Mouse (Mus musculus): ENCODE measurements around the gene Muc13. TPM values are rescaled to one million over a fixed set of nuclear protein-coding genes. Genes with fewer than 3 reads are reported as not detected.

Muc13 gene
- polyA plus RNA-seq, 1 experiment from 2014 or later = not detected

DNA sequence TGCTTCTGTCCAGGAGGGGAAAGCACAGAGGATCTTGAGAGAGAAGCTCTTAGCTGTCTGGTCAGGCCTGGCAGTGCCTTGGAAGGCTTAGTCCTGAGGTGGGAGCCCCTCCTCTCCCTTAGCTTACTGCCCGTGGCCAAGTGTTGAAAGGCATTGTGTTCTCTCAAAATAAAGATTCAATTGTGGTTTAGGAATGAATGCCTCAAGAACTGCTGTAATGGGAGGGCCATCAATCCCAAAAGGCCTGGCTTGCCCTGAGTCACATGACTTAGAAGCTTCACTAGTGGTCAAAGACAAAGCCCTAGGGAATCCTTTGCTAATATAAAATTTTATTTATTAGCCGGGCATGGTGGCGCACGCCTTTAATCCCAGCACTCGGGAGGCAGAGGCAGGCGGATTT, 30.8 kb downstream of the Muc13 start:
- ATAC-seq (no peak), DNase-seq (ENCODE audit: low read depth, low spot score) (no peak)
- no peak for TF ChIP-seq CTCF (IDR thresholded peaks at IDR 0.05)
- H3K27me3 ChIP-seq = no peaks in the 10 kb centered on the region
- CTCF ChIA-PET = interaction anchor here (0.8 to 1.1 kb wide), 2 partner anchors 125 to 164 kb away, joined by 3 read pairs; no protein-coding TSS in a partner anchor
- in situ Hi-C loops (cut with MboI; ENCODE audit: low pct_unique_long_range_greater_than_20kb) = loop anchor here (5.0 kb wide), 3 partner anchors 128 to 293 kb away; no protein-coding TSS in a partner anchor
- POLR2A ChIA-PET = interaction anchor here (0.7 kb wide), 1 partner anchor 316 kb away, joined by 4 read pairs; no protein-coding TSS in a partner anchor

DNA sequence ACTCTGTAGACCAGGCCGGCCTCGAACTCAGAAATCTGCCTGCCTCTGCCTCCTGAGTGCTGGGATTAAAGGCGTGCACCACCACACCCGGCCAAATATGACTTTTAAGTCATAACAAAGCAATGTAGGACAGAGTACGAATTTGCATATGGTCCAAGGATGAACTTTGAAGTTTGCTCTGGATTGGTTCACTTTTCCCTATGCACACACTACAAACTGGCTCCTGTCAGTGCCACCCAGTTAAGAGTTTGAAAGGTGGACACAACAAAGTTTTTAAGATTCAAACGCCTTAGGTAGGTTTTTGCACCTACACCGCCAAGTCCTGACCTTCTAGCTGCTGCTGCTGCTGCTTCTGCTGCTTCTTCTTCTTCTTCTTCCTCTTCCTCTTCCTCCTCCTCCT, 34.7 kb downstream of the Muc13 start:
- in situ Hi-C loops (cut with MboI; ENCODE audit: low pct_unique_long_range_greater_than_20kb) = no loop called here
- POLR2A ChIA-PET = no interaction called here
- CTCF ChIA-PET = interaction anchor here (0.7 kb wide), 1 partner anchor 123 kb away, joined by 3 read pairs; no protein-coding TSS in a partner anchor
- DNase-seq (ENCODE audit: low read depth, low spot score) (no peak), ATAC-seq (no peak)
- H3K27me3 ChIP-seq = no peaks in the 10 kb centered on the region
- TF ChIP-seq CTCF (IDR thresholded peaks at IDR 0.05) = no peak

DNA sequence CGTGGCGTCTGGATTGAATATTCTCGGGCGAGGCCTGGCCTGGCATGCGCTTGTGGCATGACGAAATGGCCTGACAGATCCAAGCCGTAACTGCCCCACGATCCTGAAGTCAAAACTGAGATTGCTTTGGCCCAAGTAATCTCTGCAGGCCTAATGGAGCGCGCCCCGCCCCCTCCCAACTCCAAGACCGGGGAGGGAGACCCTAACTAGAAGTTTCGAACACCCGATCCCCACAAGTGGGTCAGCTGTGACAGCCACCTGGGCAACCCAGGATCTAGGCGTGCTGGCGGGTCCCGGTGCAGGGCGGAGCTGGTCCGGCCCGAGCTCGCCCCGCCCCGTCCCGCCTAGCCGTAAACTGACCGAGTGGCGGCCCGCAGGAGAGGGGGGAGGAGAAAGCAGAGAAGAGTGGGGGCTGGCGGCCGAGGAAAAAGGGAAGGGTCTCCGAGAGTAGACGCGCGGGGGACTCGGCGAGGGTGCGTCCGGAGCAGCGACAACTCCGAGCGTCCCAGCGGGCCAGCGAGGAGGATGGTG, 35.5 kb downstream of the Muc13 start, which contains the start of gene Itgb5:
Gene Itgb5, plus strand, starts transcription at position 365 of the 531 bp plus-strand sequence.
- no peak for TF ChIP-seq CTCF (IDR thresholded peaks at IDR 0.05)
- ATAC-seq (peak; percentile 68), DNase-seq (ENCODE audit: low read depth, low spot score) (no peak)
- no peaks in the 10 kb centered on the region for H3K27me3 ChIP-seq
- CTCF ChIA-PET = interaction anchor here (0.7 kb wide), 1 partner anchor 122 kb away, joined by 3 read pairs; no protein-coding TSS in a partner anchor
- in situ Hi-C loops (cut with MboI; ENCODE audit: low pct_unique_long_range_greater_than_20kb) = no loop called here
- POLR2A ChIA-PET = interaction anchor here (0.6 to 1.3 kb wide), 2 partner anchors 61 to 1222 kb away, joined by 3 to 4 read pairs; no protein-coding TSS in a partner anchor

DNA sequence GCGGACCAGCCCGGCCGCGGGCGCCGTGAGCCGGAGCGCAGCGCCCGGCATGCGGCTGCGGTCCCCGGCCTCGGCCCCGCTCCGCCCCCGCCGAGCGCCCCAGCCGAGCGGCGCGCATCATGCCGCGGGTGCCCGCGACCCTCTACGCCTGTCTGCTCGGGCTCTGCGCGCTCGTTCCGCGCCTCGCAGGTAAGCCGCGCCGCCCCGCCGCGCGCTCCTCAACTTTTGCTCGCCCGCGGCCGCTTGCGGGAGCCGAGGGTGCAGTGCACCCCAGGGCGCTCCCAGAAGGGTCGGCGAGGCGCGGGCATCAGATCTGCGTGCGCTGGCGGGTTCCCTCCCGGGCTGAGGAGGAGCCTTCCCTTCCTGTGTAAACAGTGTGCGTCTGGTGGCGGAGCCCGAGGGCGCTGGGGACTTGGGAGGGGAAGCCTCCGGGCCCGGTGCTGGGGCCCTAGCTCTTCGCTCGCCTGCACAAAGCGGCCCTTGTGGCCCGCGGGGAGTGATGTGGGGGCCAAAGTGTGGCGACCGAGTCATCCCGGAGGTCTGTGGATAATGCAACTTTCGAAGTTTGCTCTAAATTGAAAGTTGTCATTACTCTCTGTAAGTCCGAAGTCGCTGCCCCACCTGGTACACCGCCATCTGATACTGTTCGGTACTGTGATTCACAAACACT, 36.1 kb downstream of the Muc13 start:
- DNase-seq (ENCODE audit: low read depth, low spot score) (no peak), ATAC-seq (peak; percentile 45)
- CTCF ChIA-PET = no interaction called here
- H3K27me3 ChIP-seq = no peaks in the 10 kb centered on the region
- TF ChIP-seq CTCF (IDR thresholded peaks at IDR 0.05) = no peak
- in situ Hi-C loops (cut with MboI; ENCODE audit: low pct_unique_long_range_greater_than_20kb) = loop anchor here (5.0 kb wide), 1 partner anchor 42 kb away; no protein-coding TSS in a partner anchor
- POLR2A ChIA-PET = interaction anchor here (0.6 to 1.3 kb wide), 3 partner anchors 32 to 1223 kb away, joined by 3 to 6 read pairs (median 4); no protein-coding TSS in a partner anchor

DNA sequence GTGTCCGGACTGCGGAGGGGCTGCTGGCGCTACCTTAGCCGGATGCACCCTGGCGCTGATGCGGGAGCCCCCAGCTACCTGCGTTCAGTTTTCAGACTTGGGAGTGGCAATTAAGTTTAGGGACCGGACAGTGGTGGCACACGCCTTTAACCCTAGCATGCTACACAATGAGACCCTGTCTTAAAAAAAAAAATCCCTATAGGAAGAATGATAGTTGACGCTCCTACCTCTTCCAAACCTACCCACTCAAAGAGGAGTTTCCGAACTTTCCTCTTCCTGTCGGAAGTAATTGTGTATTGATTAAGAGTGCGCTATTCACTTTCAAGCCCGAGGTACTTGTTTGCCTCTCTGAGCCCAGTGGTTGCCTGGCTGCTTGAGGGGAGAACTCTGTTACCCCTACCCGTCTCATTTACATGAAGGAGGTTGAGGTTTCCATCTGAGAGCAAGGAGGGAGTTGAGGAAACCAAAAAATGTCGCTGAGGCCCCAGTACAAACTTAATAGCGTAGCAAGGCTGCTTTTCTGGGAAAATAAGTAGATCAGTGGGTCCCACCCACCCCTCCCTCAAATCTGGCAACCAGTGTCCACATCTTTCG, 36.8 kb downstream of the Muc13 start:
- TF ChIP-seq CTCF (IDR thresholded peaks at IDR 0.05) = no peak
- DNase-seq (ENCODE audit: low read depth, low spot score) (no peak), ATAC-seq (no peak)
- ChIA-PET POLR2A (interaction anchor here (1.1 to 1.3 kb wide), 2 partner anchors 31 to 60 kb away, joined by 3 to 6 read pairs; no protein-coding TSS in a partner anchor), CTCF (no interaction called here)
- H3K27me3 ChIP-seq = no peaks in the 10 kb centered on the region
- in situ Hi-C loops (cut with MboI; ENCODE audit: low pct_unique_long_range_greater_than_20kb) = loop anchor here (5.0 kb wide), 1 partner anchor 42 kb away; no protein-coding TSS in a partner anchor

DNA sequence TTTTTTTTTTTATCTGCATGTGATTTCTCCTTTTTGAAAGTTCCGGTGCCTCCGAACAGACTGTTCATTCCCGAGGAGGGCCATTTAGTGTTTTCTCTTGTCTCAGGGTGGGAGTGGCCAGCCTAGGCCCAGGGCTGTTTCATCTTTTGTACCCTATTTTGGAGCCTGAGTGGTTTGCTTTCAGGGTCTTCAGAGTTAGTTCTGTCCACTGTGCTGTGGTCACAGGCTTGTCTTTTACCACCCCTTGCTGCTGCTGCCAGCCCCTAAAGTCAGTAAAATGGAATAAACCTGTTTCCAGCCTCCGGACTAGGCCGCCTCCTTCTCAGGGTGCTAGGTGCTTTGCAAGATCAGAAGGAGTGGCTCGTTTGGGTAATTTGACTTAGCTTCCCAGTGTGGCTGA, 38.2 kb downstream of the Muc13 start:
- DNase-seq (ENCODE audit: low read depth, low spot score) = no peak
- POLR2A ChIA-PET = interaction anchor here (1.6 kb wide), 1 partner anchor 9 kb away, joined by 4 read pairs; no protein-coding TSS in a partner anchor
- in situ Hi-C loops (cut with MboI; ENCODE audit: low pct_unique_long_range_greater_than_20kb) = loop anchor here (5.0 kb wide), 1 partner anchor 40 kb away; no protein-coding TSS in a partner anchor
- CTCF ChIA-PET = no interaction called here
- H3K27me3 ChIP-seq = no peaks in the 10 kb centered on the region
- no peak for TF ChIP-seq CTCF (IDR thresholded peaks at IDR 0.05)
- ATAC-seq = no peak

DNA sequence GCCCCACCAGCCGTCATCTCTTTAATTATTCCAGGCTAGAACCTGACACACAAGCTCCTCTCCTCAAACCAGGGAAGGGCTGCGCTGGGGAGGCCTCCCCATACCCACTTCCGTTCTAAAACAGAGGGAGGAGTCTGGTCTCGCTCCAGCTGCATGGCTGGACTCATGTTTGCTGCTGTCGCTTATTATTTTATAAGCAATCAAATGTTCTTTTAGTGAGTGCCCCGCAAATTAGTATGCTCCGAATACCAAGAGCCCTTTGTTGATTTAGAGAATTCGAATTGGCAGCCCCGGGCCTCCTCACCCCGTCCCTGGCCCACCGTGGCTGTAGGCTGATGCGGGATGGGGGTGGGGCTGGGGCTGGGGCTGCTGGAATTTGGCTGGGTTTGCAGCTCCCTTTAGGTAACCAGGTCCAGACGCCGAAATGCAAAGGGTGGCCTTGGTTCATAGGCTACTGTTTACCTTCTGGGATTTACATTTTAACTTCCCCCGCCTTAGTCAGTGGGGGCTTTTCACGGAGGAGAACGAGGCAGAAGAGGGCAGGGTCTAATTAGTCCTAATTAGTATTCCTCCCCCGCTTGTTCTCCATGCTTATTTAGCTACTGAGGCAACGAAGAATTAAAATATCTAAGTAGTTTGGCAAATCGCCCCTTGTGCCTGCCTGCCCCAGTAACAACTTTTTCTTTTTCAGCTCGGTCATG, 39.0 kb downstream of the Muc13 start:
- in situ Hi-C loops (cut with MboI; ENCODE audit: low pct_unique_long_range_greater_than_20kb) = loop anchor here (5.0 kb wide), 1 partner anchor 39 kb away; no protein-coding TSS in a partner anchor
- ChIA-PET POLR2A (interaction anchor here (0.9 to 1.6 kb wide), 2 partner anchors 9 to 38 kb away, joined by 3 to 4 read pairs; no protein-coding TSS in a partner anchor), CTCF (interaction anchor here (1.0 to 1.6 kb wide), 3 partner anchors 22 to 121 kb away, joined by 3 to 4 read pairs (median 3); no protein-coding TSS in a partner anchor)
- no peak for TF ChIP-seq CTCF (IDR thresholded peaks at IDR 0.05)
- H3K27me3 ChIP-seq = no peaks in the 10 kb centered on the region
- DNase-seq (ENCODE audit: low read depth, low spot score) = no peak
- ATAC-seq = no peak

DNA sequence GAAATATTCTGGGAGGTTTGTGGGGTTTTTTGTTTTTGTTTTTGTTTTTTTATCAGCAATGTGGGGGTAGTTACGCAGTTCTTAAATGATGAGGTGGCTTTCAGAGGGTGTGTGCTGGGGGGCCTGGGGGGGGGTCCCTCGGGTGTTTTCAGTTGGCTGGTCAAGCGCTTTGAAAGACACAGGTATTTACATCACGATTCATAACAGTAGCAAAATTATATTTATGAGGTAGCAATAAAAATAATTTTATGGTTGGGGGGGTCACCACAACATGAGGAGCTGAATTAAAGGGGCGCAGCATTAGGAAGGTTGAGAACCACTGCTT, 39.6 kb downstream of the Muc13 start:
- in situ Hi-C loops (cut with MboI; ENCODE audit: low pct_unique_long_range_greater_than_20kb) = loop anchor here (5.0 kb wide), 1 partner anchor 39 kb away; no protein-coding TSS in a partner anchor
- no peak for ATAC-seq
- no peak for TF ChIP-seq CTCF (IDR thresholded peaks at IDR 0.05)
- no peak for DNase-seq (ENCODE audit: low read depth, low spot score)
- no peaks in the 10 kb centered on the region for H3K27me3 ChIP-seq
- ChIA-PET POLR2A (interaction anchor here (0.8 to 1.6 kb wide), 3 partner anchors 8 to 122 kb away, joined by 3 to 4 read pairs (median 3); no protein-coding TSS in a partner anchor), CTCF (interaction anchor here (0.9 to 1.6 kb wide), 4 partner anchors 21 to 155 kb away, joined by 3 to 4 read pairs (median 3); no protein-coding TSS in a partner anchor)

DNA sequence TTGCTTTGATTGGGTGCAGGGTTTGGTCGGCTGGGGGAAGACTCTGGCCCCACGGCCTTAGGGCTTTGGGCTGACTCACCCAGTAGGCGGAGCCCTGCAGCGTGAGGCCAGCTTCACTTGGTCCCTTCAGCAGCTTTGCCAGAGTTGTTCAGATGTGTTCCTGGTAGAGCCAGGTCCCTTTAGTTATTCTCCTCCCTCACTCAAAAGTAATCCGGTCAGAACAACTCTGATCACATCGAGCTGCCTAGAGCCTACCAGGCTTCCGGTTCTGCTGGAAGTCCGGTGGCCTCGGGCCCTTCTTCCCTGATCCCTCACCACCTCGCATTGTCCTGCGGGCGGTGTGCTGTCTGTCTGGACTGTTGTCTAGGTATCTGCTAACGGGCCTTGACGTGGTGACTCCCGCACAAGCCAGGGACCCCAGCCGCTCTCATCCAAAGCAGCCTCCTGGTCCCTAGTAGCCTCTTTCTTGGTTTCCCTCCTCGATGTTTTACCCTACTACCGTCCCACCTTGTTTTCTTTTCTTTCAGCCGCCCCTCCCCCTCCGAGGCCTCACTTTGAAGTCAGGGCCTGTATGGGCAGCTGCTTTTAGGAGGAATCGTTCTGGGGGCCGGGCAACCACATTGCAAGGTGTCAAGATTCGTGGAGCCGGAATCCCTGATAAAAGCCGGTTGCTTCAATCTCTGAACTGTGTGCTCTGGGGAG, 40.1 kb downstream of the Muc13 start:
- no peak for TF ChIP-seq CTCF (IDR thresholded peaks at IDR 0.05)
- ATAC-seq (peak; percentile 54), DNase-seq (ENCODE audit: low read depth, low spot score) (no peak)
- CTCF ChIA-PET = interaction anchor here (0.9 to 1.6 kb wide), 4 partner anchors 20 to 155 kb away, joined by 3 to 4 read pairs (median 3); no protein-coding TSS in a partner anchor
- in situ Hi-C loops (cut with MboI; ENCODE audit: low pct_unique_long_range_greater_than_20kb) = loop anchor here (5.0 kb wide), 1 partner anchor 38 kb away; no protein-coding TSS in a partner anchor
- H3K27me3 ChIP-seq = no peaks in the 10 kb centered on the region
- POLR2A ChIA-PET = interaction anchor here (0.6 to 0.8 kb wide), 2 partner anchors 89 to 121 kb away, joined by 3 read pairs; no protein-coding TSS in a partner anchor

Data from Patski (cell line).